Mouse (Mus musculus): ENCODE results near the gene Sec14l5. TPM values are rescaled to one million over a fixed set of nuclear protein-coding genes. Genes with fewer than 3 reads are reported as not detected.

Sec14l5 gene
- polyA plus RNA-seq, 1 experiment from 2014 or later = 1.0 TPM

- peaks cover 15% of the 10 kb centered on the region for H3K36me3 ChIP-seq (ENCODE audit: control insufficient read depth, insufficient read depth, low read length)
- H3K4me1 ChIP-seq (ENCODE audit: control insufficient read depth, insufficient read depth, low read length) = peaks cover 4% of the 10 kb centered on the region; the same call in 1 of the 2 replicates
- DNase-seq = peak; percentile 97
- H3K4me3 ChIP-seq (replicated peaks; ENCODE audit: low read depth, low read length) = peak within 1 kb of the TSS; percentile 83
- H3K4me2 ChIP-seq (ENCODE audit: low read length) = peak within 1 kb of the TSS; percentile 62
- WGBS = 2% methylated on average over 47 of the region's 47 CpGs
- H3K27ac ChIP-seq (replicated peaks; ENCODE audit: low read depth, low read length) = peak within 1 kb of the TSS; percentile 58; the same call in 1 of the 2 replicates
- H3K27me3 ChIP-seq (ENCODE audit: control insufficient read depth, insufficient read depth, low read length) = no peaks in the 10 kb centered on the region
- H3K9ac ChIP-seq (replicated peaks; ENCODE audit: low read length) = peak within 1 kb of the TSS; percentile 78
- peak; percentile 97 for ATAC-seq (ENCODE audit: low FRiP score, low TSS enrichment)
- H3K9me3 ChIP-seq (ENCODE audit: control insufficient read depth, low read length) = no peaks in the 10 kb centered on the region
These were observed 86.8 kb downstream of the Sec14l5 start, which contains the start of gene Alg1 for GRCm38 (mm10) chr16:5233418-5234313. Gene Alg1 (plus strand): TSS chr16:5233621.

Small RNA genes within 50 kb of the gene (microRNA-seq; reads per million reads assigned to microRNA genes)
- gene Gm23689 (not detected), gene Gm26095 (not detected), gene Mir6364 (not detected)

Other genes starting within 250 kb of the Sec14l5 start
- 116 and 122 TPM in 2 replicates for gene Nudt16l1, start 208.3 kb upstream of the Sec14l5 start, polyA plus RNA-seq (2014; fragmentation: Nextera tagmentation; extraction: Ambion mirVana)
- gene Anks3, start 182.9 kb upstream of the Sec14l5 start, polyA plus RNA-seq (2014; fragmentation: Nextera tagmentation; extraction: Ambion mirVana) = 69.8 and 70.6 TPM in 2 replicates
- gene Sept12, start 149.3 kb upstream of the Sec14l5 start, polyA plus RNA-seq (2014; fragmentation: Nextera tagmentation; extraction: Ambion mirVana) = not detected in 2 replicates
- gene Smim22, start 139.8 kb upstream of the Sec14l5 start, polyA plus RNA-seq (2014; fragmentation: Nextera tagmentation; extraction: Ambion mirVana) = not detected in 2 replicates
- 132 and 161 TPM in 2 replicates for gene Rogdi, start 133.6 kb upstream of the Sec14l5 start, polyA plus RNA-seq (2014; fragmentation: Nextera tagmentation; extraction: Ambion mirVana)
- 123 and 147 TPM in 2 replicates for gene Glyr1, start 97.2 kb upstream of the Sec14l5 start, polyA plus RNA-seq (2014; fragmentation: Nextera tagmentation; extraction: Ambion mirVana)
- 15.7 and 19.8 TPM in 2 replicates for gene Ubn1, start 97.1 kb upstream of the Sec14l5 start, polyA plus RNA-seq (2014; fragmentation: Nextera tagmentation; extraction: Ambion mirVana)
- 0.04 and 0.20 TPM in 2 replicates for gene Ppl, start 14.7 kb upstream of the Sec14l5 start, polyA plus RNA-seq (2014; fragmentation: Nextera tagmentation; extraction: Ambion mirVana)
- gene Nagpa, start 56.9 kb downstream of the Sec14l5 start, polyA plus RNA-seq (2014; fragmentation: Nextera tagmentation; extraction: Ambion mirVana) = 8.7 and 9.3 TPM in 2 replicates
- 15.0 and 15.6 TPM in 2 replicates for gene AU021092, start 75.2 kb downstream of the Sec14l5 start, polyA plus RNA-seq (2014; fragmentation: Nextera tagmentation; extraction: Ambion mirVana)
- gene Alg1, start 86.5 kb downstream of the Sec14l5 start, polyA plus RNA-seq (2014; fragmentation: Nextera tagmentation; extraction: Ambion mirVana) = 38.8 and 40.4 TPM in 2 replicates
- gene Eef2kmt, start 108.9 kb downstream of the Sec14l5 start, polyA plus RNA-seq (2014; fragmentation: Nextera tagmentation; extraction: Ambion mirVana) = 3.9 and 8.3 TPM in 2 replicates

Data from midbrain, embryonic 14.5 days (tissue).